Mouse (Mus musculus) heart, adult 2 months (tissue): Measurements from ENCODE around the gene Clec16a.
A peak's percentile ranks its signal among the peaks of the same experiment; 100 is the strongest.

Experiments
- CTCF ChIP-seq: fragments of 200-600 bp; IDR thresholded peaks from 2 replicates; pipeline ENCODE4 v1.8.1; 2022; ENCODE audit warnings: antibody characterized with exemption, mild to moderate bottlenecking, moderate library complexity
- POLR2A ChIP-seq: fragments of 200-500 bp; IDR thresholded peaks from 2 replicates; pipeline ENCODE4 v1.6.1; 2011; ENCODE audit warnings: mild to moderate bottlenecking, low read depth, low read length, control low read depth; ENCODE audit not compliant: insufficient read depth

DNA sequence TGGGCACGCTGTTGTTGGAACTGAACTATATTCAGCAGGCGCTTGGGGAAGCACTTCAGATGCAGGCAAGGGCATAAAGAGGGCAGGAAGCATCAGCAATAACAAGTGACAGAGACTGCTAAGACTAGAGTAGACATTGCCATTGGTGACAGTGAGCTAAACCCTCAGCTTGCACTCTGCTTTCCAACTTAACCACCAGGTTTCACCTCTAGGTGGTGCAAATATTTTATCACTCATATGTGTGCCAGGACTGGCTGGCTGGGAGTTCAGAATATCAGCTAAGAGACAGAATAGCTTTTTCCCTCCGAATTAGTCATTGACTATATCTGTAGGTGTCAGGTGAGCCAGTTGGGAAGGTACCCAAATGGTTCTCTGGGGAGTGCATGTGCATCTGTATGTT is 41.4 kb downstream of the Clec16a start:
- TF ChIP-seq CTCF (peak; percentile 61), POLR2A (no peak)
